In the genomic region with DNA sequence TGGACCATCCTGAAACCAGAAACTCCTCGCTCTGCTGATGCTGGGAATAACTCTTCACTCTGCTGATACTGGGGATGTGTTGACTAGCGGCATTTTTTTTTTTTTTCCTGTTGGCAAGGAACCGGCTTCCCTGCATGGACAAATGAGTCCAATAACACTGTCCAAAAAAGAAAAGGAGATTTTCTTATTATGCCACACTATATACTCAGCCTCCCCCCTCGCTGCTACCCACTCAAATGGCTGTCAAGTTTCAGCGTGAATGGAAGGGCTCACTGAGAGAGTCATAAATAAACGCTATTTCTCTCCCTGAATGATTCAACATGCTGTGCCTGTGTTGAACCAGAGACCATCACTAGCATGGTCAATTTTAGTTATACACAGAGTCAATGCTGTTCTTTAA, we compare ENCODE assay signal across 25 mouse cellular contexts.
DNase-seq lines count a peak whose midpoint lies in the region; ATAC-seq and TF ChIP-seq lines count a peak whose summit lies in the region.
"Had no signal": no experiment of that assay in that cellular context is flagged by ENCODE, and none has a peak within 500 bp of the region (broad histone marks: within the 10 kb centered on the region; RNA-seq: fewer than 3 reads in every experiment).

No protein-coding gene starts in this region.

- WGBS in hindbrain, postnatal 0 days = 47% methylated on average over 6 of the region's 6 CpGs
- WGBS in hindbrain, embryonic 12.5 days = 78% methylated on average over 6 of the region's 6 CpGs

- peak; percentile 52; the same call in 1 of the 2 replicates for ATAC-seq in frontal cortex, adult (ENCODE audit: low TSS enrichment)
- no peak for ATAC-seq in hindbrain, postnatal 0 days
- no peak for ATAC-seq in hindbrain, embryonic 12.5 days (ENCODE audit: low FRiP score)
- ATAC-seq: activated CD4-positive, CD25-positive, alpha-beta regulatory T cell, adult 4 months; forebrain, embryonic 15.5 days had no signal

- no peak for TF ChIP-seq CTCF in hindbrain, postnatal 0 days (IDR thresholded peaks at IDR 0.05; ENCODE audit: low read depth)

- no peak overlapping the region for H3K4me3 ChIP-seq in hindbrain, postnatal 0 days (ENCODE audit: low read length)
- no peak overlapping the region for H3K4me3 ChIP-seq in hindbrain, embryonic 12.5 days
- H3K4me3 ChIP-seq: embryonic facial prominence, embryonic 10.5 days; embryonic facial prominence, embryonic 13.5 days; erythroblast, embryonic 14.5 days; forebrain, embryonic 12.5 days; forebrain, embryonic 15.5 days; hindbrain, embryonic 10.5 days had no signal

- H3K36me3 ChIP-seq in hindbrain, postnatal 0 days (ENCODE audit: insufficient read depth, low read length) = no peaks in the 10 kb centered on the region
- H3K36me3 ChIP-seq in hindbrain, embryonic 12.5 days = no peaks in the 10 kb centered on the region
- H3K36me3 ChIP-seq: embryonic facial prominence, embryonic 10.5 days; embryonic facial prominence, embryonic 13.5 days; forebrain, embryonic 12.5 days; forebrain, embryonic 15.5 days; hindbrain, embryonic 10.5 days had no signal

- H3K4me1 ChIP-seq in hindbrain, postnatal 0 days (ENCODE audit: insufficient read depth, low read length) = no peaks in the 10 kb centered on the region
- no peaks in the 10 kb centered on the region for H3K4me1 ChIP-seq in hindbrain, embryonic 12.5 days
- H3K4me1 ChIP-seq: embryonic facial prominence, embryonic 10.5 days; embryonic facial prominence, embryonic 13.5 days; forebrain, embryonic 12.5 days; forebrain, embryonic 15.5 days; hindbrain, embryonic 10.5 days had no signal

- DNase-seq in frontal cortex, postnatal 14 days (ENCODE audit: low spot score in 2 of 2) = no peak
- DNase-seq in hindbrain, postnatal 0 days (ENCODE audit: low spot score) = peak; percentile 17
- DNase-seq in right cerebral cortex, adult 18-20 months = peak; percentile 23
- DNase-seq in right cerebral cortex, postnatal 14 days = no peak
- DNase-seq in right cerebral cortex, postnatal 25 days = peak; percentile 8
- no peak for DNase-seq in embryo, embryonic 11 days
- DNase-seq: adrenal gland, adult 8-10 months; adrenal gland, postnatal 36 days; cerebellum, adult 11 months; cerebellum, adult 2 months; cerebellum, adult 9-11 months; cerebellum, postnatal 25 days; gastrocnemius, postnatal 10 days; gastrocnemius, postnatal 36 days had no signal

- H3K4me2 ChIP-seq in hindbrain, postnatal 0 days (ENCODE audit: low read depth, low read length) = no peak overlapping the region
- H3K4me2 ChIP-seq in hindbrain, embryonic 12.5 days (replicated peaks) = no peak overlapping the region
- H3K4me2 ChIP-seq: embryonic facial prominence, embryonic 13.5 days; forebrain, embryonic 12.5 days; forebrain, embryonic 15.5 days; heart, embryonic 11.5 days; hindbrain, embryonic 14.5 days had no signal

- H3K27ac ChIP-seq in hindbrain, postnatal 0 days = no peak overlapping the region
- no peak overlapping the region for H3K27ac ChIP-seq in hindbrain, embryonic 12.5 days
- H3K27ac ChIP-seq: embryonic facial prominence, embryonic 10.5 days; embryonic facial prominence, embryonic 13.5 days; forebrain, embryonic 12.5 days; forebrain, embryonic 15.5 days; hindbrain, embryonic 10.5 days; hindbrain, embryonic 14.5 days had no signal

- no peaks in the 10 kb centered on the region for H3K27me3 ChIP-seq in hindbrain, postnatal 0 days (ENCODE audit: insufficient read depth, low read length)
- no peaks in the 10 kb centered on the region for H3K27me3 ChIP-seq in hindbrain, embryonic 12.5 days
- H3K27me3 ChIP-seq: embryonic facial prominence, embryonic 13.5 days; forebrain, embryonic 12.5 days; forebrain, embryonic 15.5 days had no signal

- H3K9me3 ChIP-seq in hindbrain, postnatal 0 days (ENCODE audit: low read length) = 0 out of 2 replicates have a peak, but pooled peaks cover 2% of the 10 kb centered on the region
- no peaks in the 10 kb centered on the region for H3K9me3 ChIP-seq in hindbrain, embryonic 12.5 days (replicated peaks)
- H3K9me3 ChIP-seq: embryonic facial prominence, embryonic 10.5 days; embryonic facial prominence, embryonic 13.5 days; forebrain, embryonic 12.5 days; forebrain, embryonic 15.5 days; hindbrain, embryonic 10.5 days had no signal

- H3K9ac ChIP-seq in hindbrain, postnatal 0 days (replicated peaks; ENCODE audit: low read length) = no peak overlapping the region
- no peak overlapping the region for H3K9ac ChIP-seq in hindbrain, embryonic 12.5 days
- H3K9ac ChIP-seq: embryonic facial prominence, embryonic 13.5 days; forebrain, embryonic 12.5 days; forebrain, embryonic 15.5 days; hindbrain, embryonic 14.5 days had no signal

Comparison
In these comparisons a context has a peak if more than half of its experiments do, and no peak if none do; other contexts are left out.
1. DNase-seq: peak in hindbrain, postnatal 0 days (single experiment), right cerebral cortex, adult 18-20 months (single experiment) and right cerebral cortex, postnatal 25 days (single experiment); none in frontal cortex, postnatal 14 days (0 of 2), right cerebral cortex, postnatal 14 days (single experiment) and embryo, embryonic 11 days (single experiment).